Mouse (Mus musculus): ENCODE measurements around the gene Mphosph9. TPM values are rescaled to one million over a fixed set of nuclear protein-coding genes. Genes with fewer than 3 reads are reported as not detected.

The Mphosph9 gene
- 2.6 and 3.0 TPM in 2 replicates for polyA plus RNA-seq (2015; fragmentation: Nextera tagmentation; extraction: Ambion mirVana)

GRCm38 (mm10) chr5:124327510-124328364, at the start of gene Mphosph9, which contains the start of gene 2810006K23Rik:
Gene Mphosph9 (minus strand): TSS chr5:124327972.
Gene 2810006K23Rik (plus strand): TSS chr5:124328089.
- Histone ChIP-seq H3K27me3 (ENCODE audit: insufficient read depth, low read length) (no peaks in the 10 kb centered on the region), H3K4me2 (ENCODE audit: low read depth, low read length) (peak within 1 kb of the TSS; percentile 92), H3K36me3 (replicated peaks; ENCODE audit: insufficient read depth, low read length) (no peaks in the 10 kb centered on the region), H3K9ac (replicated peaks) (peak within 1 kb of the TSS; percentile 70), H3K4me3 (ENCODE audit: low read depth, low read length) (peak within 1 kb of the TSS; percentile 68), H3K9me3 (ENCODE audit: low read length) (no peaks in the 10 kb centered on the region), H3K4me1 (ENCODE audit: insufficient read depth) (peaks cover 14% of the 10 kb centered on the region), H3K27ac (ENCODE audit: low read depth) (peak within 1 kb of the TSS; percentile 96)
- ATAC-seq: peak; percentile 99
- TF ChIP-seq EP300 (IDR thresholded peaks at IDR 0.05; ENCODE audit: low read depth) (peak; percentile 20; the same call in 1 of the 2 replicates), CTCF (IDR thresholded peaks at IDR 0.05; ENCODE audit: low read depth) (no peak)
- peak; percentile 99 for DNase-seq
- WGBS (ENCODE audit: insufficient replicate concordance): under 1% methylated on average over 70 of the region's 72 CpGs

- Histone ChIP-seq H3K9ac (replicated peaks) (no peak overlapping the region), H3K27ac (ENCODE audit: low read depth) (peak overlapping the region; percentile 16), H3K4me2 (ENCODE audit: low read depth, low read length) (no peak overlapping the region), H3K27me3 (ENCODE audit: insufficient read depth, low read length) (no peaks in the 10 kb centered on the region), H3K4me1 (ENCODE audit: insufficient read depth) (no peaks in the 10 kb centered on the region), H3K9me3 (ENCODE audit: low read length) (no peaks in the 10 kb centered on the region), H3K4me3 (ENCODE audit: low read depth, low read length) (no peak overlapping the region), H3K36me3 (replicated peaks; ENCODE audit: insufficient read depth, low read length) (peaks cover 72% of the 10 kb centered on the region)
- ATAC-seq: peak; percentile 86
- 77% methylated on average over 4 of the region's 4 CpGs for WGBS (ENCODE audit: insufficient replicate concordance)
- no peak for DNase-seq
- no peak for TF ChIP-seq EP300 (IDR thresholded peaks at IDR 0.05; ENCODE audit: low read depth)
- no peak for TF ChIP-seq CTCF (IDR thresholded peaks at IDR 0.05; ENCODE audit: low read depth)
Observed at GRCm38 (mm10) chr5:124377149-124377548, 49.4 kb upstream of the Mphosph9 start.

- no peaks in the 10 kb centered on the region for H3K4me1 ChIP-seq (ENCODE audit: insufficient read depth)
- no peak overlapping the region for H3K9ac ChIP-seq (replicated peaks)
- peaks cover 73% of the 10 kb centered on the region for H3K36me3 ChIP-seq (replicated peaks; ENCODE audit: insufficient read depth, low read length)
- peak; percentile 61 for ATAC-seq
- DNase-seq: no peak
- 97% methylated on average over 1 of the region's 1 CpGs for WGBS (ENCODE audit: insufficient replicate concordance)
- no peak overlapping the region for H3K4me2 ChIP-seq (ENCODE audit: low read depth, low read length)
- no peak overlapping the region for H3K4me3 ChIP-seq (ENCODE audit: low read depth, low read length)
- no peaks in the 10 kb centered on the region for H3K9me3 ChIP-seq (ENCODE audit: low read length)
- peak overlapping the region; percentile 16 for H3K27ac ChIP-seq (ENCODE audit: low read depth)
- H3K27me3 ChIP-seq (ENCODE audit: insufficient read depth, low read length): no peaks in the 10 kb centered on the region
- TF ChIP-seq EP300 (IDR thresholded peaks at IDR 0.05; ENCODE audit: low read depth) (no peak), CTCF (IDR thresholded peaks at IDR 0.05; ENCODE audit: low read depth) (no peak)
Observed at GRCm38 (mm10) chr5:124376401-124376800, 48.6 kb upstream of the Mphosph9 start.

GRCm38 (mm10) chr5:124374298-124374697, 46.5 kb upstream of the Mphosph9 start:
- H3K4me3 ChIP-seq (ENCODE audit: low read depth, low read length): no peak overlapping the region
- no peaks in the 10 kb centered on the region for H3K9me3 ChIP-seq (ENCODE audit: low read length)
- TF ChIP-seq EP300 (IDR thresholded peaks at IDR 0.05; ENCODE audit: low read depth) (no peak), CTCF (IDR thresholded peaks at IDR 0.05; ENCODE audit: low read depth) (no peak)
- 90% methylated on average over 7 of the region's 7 CpGs for WGBS (ENCODE audit: insufficient replicate concordance)
- ATAC-seq (no peak), DNase-seq (no peak)
- no peak overlapping the region for H3K9ac ChIP-seq (replicated peaks)
- H3K36me3 ChIP-seq (replicated peaks; ENCODE audit: insufficient read depth, low read length): peaks cover 73% of the 10 kb centered on the region
- no peak overlapping the region for H3K4me2 ChIP-seq (ENCODE audit: low read depth, low read length)
- H3K27ac ChIP-seq (ENCODE audit: low read depth): no peak overlapping the region
- H3K27me3 ChIP-seq (ENCODE audit: insufficient read depth, low read length): no peaks in the 10 kb centered on the region
- no peaks in the 10 kb centered on the region for H3K4me1 ChIP-seq (ENCODE audit: insufficient read depth)

GRCm38 (mm10) chr5:124366721-124367120, 38.9 kb upstream of the Mphosph9 start:
- no peaks in the 10 kb centered on the region for H3K27me3 ChIP-seq (ENCODE audit: insufficient read depth, low read length)
- H3K4me3 ChIP-seq (ENCODE audit: low read depth, low read length): no peak overlapping the region
- no peaks in the 10 kb centered on the region for H3K9me3 ChIP-seq (ENCODE audit: low read length)
- H3K36me3 ChIP-seq (replicated peaks; ENCODE audit: insufficient read depth, low read length): peaks cover 25% of the 10 kb centered on the region
- no peak overlapping the region for H3K4me2 ChIP-seq (ENCODE audit: low read depth, low read length)
- no peak for TF ChIP-seq CTCF (IDR thresholded peaks at IDR 0.05; ENCODE audit: low read depth)
- TF ChIP-seq EP300 (IDR thresholded peaks at IDR 0.05; ENCODE audit: low read depth): no peak
- no peak for DNase-seq
- H3K27ac ChIP-seq (ENCODE audit: low read depth): no peak overlapping the region
- no peak for ATAC-seq
- no peaks in the 10 kb centered on the region for H3K4me1 ChIP-seq (ENCODE audit: insufficient read depth)
- no peak overlapping the region for H3K9ac ChIP-seq (replicated peaks)
- 53% methylated on average over 3 of the region's 3 CpGs for WGBS (ENCODE audit: insufficient replicate concordance)

GRCm38 (mm10) chr5:124365754-124366153, 38.0 kb upstream of the Mphosph9 start:
- WGBS (ENCODE audit: insufficient replicate concordance): 82% methylated on average over 2 of the region's 2 CpGs
- H3K27me3 ChIP-seq (ENCODE audit: insufficient read depth, low read length): no peaks in the 10 kb centered on the region
- H3K4me1 ChIP-seq (ENCODE audit: insufficient read depth): no peaks in the 10 kb centered on the region
- no peak for DNase-seq
- TF ChIP-seq CTCF (IDR thresholded peaks at IDR 0.05; ENCODE audit: low read depth) (no peak), EP300 (IDR thresholded peaks at IDR 0.05; ENCODE audit: low read depth) (no peak)
- no peaks in the 10 kb centered on the region for H3K9me3 ChIP-seq (ENCODE audit: low read length)
- ATAC-seq: no peak
- H3K4me2 ChIP-seq (ENCODE audit: low read depth, low read length): no peak overlapping the region
- no peak overlapping the region for H3K27ac ChIP-seq (ENCODE audit: low read depth)
- no peak overlapping the region for H3K9ac ChIP-seq (replicated peaks)
- H3K36me3 ChIP-seq (replicated peaks; ENCODE audit: insufficient read depth, low read length): peaks cover 15% of the 10 kb centered on the region
- H3K4me3 ChIP-seq (ENCODE audit: low read depth, low read length): no peak overlapping the region

Data from liver, postnatal 0 days (tissue).